Mouse (Mus musculus): Measurements from ENCODE around the gene Tnfrsf1a. TPM values are rescaled to one million over a fixed set of nuclear protein-coding genes. Genes with fewer than 3 reads are reported as not detected.

Tnfrsf1a gene
- total RNA-seq, 2 experiments from 2014 or later = 25.8 to 26.2 TPM

DNA sequence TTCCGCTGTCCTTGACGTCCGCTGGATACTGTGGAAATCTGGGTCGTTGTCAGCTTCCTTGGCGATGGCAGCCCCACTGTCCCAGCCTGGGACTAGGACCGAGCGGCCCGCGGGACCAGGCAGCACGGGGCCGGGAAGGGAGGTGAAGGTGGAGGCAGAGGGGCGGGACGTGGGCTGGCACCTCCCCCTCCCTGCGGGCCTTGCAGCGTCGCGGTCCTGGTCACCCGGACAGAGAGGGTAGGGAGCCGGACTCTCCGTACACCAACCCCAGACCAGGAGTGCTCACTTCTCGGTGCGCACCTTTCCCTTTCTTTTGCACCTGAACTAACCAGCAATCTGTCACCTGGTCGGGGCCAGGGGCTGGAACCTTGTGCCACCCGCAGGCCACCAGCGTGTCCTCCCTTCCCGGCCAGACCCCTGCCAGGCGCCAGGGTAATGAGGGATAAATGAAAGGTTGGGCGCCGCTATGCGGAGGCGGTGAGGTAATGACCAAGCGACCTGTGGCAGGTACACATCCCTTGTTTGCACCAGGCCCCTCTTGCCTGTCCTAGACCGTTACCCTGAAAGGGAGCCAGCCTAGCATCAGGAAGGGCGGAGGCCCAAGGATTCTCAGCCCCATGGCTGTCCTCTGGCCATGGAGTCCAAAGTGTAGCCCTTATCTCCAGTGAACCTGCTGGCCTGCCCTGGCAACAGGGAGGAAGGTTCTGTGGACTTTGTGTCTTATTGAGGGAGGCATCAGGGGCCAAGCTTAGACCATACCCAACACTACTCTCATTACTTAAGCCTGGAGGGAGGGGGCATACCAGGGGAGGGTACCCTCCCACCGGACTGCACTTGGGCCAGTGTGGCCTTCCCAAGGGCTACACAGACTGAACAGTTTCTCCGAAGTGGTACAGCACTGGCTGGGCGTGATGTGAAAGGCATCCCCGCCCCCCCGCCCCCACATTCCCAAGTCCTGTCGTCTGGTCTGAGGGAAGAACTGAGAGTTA lies 31.5 kb downstream of the Tnfrsf1a start, which contains the start of gene Plekhg6:
TSS of gene Plekhg6 (minus strand) at position 422 of the 989 bp plus-strand sequence.
- no peak for DNase-seq
- TF ChIP-seq CTCF (IDR thresholded peaks at IDR 0.05) = no peak
- no peak within 1 kb of the TSS for H3K27ac ChIP-seq
- H3K4me3 ChIP-seq = peak within 1 kb of the TSS; percentile 58
- intact Hi-C loops (cut with DNase I) = no loop called here

DNA sequence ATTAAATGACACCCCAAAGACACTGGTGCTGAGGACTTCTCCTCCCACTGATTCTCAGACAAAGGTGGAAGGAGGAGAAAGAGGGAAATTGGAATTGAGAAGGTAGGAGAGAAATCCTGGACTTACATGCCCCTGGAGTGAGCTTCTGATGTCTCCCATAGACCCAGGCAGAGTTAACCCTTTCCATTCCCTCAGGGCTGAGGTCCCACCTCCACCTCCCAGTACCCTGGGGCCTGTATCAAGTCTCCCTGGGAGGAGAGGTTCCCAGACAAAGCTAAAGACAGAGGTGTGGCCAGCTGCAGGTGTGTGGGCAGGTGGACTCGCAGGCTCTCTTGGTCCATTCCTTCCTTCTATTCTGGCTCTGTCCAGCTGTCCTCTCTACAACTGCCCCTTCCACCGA lies 32.9 kb downstream of the Tnfrsf1a start:
- intact Hi-C loops (cut with DNase I) = no loop called here
- no peak for DNase-seq
- Histone ChIP-seq H3K4me3 (no peak overlapping the region), H3K27ac (no peak overlapping the region)
- no peak for TF ChIP-seq CTCF (IDR thresholded peaks at IDR 0.05)

DNA sequence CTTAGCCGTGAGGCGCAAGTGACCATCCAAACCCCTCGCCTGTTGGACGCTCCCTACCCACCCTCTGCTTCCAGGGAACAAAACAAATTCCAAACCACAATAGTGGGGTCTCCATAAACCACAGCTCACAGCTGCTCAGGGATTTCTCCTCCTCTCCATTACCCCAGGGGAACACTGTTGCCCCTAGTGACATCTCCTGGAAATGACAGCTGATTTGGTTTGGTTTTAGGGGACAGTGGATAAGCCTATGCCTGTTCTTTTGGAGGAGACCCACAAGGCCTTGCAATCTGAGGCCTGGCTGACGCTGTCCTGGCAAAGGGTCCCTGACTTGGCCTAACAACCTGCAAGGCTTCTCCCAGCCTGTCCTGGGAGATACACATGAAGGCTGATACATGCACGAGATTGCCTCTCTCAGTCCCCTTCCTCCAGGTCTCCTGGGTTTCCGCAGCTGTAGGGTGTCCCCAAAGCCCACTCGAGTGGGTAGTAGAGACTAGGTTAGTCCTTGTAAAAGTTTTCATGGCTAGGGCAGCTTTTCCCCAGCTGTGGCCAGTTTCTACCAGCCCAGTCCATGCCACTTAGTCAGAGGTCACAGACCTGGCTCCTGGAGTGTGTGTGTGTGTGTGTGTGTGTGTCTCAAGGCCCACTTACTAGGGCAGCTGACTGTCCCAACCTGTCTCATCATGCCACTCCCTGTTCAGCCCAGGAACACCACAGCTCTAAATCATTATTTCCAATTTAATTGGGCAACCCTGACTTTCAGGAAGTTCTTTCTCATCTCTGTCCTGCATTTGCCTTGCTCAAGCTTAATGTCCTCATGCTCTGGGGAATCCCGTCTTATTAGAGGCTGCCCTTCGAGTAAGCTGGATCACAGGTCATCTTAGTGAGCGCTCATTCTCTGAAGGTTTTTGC lies 36.2 kb downstream of the Tnfrsf1a start:
- Histone ChIP-seq H3K4me3 (no peak overlapping the region), H3K27ac (no peak overlapping the region)
- no peak for DNase-seq
- TF ChIP-seq CTCF (IDR thresholded peaks at IDR 0.05) = peak; percentile 56
- intact Hi-C loops (cut with DNase I) = no loop called here

DNA sequence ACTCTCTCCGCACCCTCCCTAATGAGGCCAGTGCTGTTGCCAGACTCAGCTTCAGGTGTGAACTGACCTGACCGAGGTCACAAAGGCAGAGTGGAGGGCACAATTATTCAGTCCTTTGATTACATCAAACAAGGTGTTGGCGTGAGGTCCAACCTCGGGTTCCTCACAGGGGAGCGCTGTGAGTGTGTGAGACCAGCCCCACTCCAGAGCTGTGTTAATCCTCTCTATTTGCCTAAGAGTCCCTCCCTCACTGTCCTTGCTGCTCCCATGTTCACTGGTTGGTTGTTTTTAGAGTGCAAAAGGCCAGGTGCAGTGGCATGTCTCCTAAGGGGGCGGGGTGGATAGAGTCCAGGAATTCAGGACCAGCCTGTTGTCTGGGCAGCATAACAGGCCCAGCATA lies 36.9 kb downstream of the Tnfrsf1a start:
- Histone ChIP-seq H3K27ac (no peak overlapping the region), H3K4me3 (no peak overlapping the region)
- DNase-seq = no peak
- intact Hi-C loops (cut with DNase I) = no loop called here
- no peak for TF ChIP-seq CTCF (IDR thresholded peaks at IDR 0.05)

DNA sequence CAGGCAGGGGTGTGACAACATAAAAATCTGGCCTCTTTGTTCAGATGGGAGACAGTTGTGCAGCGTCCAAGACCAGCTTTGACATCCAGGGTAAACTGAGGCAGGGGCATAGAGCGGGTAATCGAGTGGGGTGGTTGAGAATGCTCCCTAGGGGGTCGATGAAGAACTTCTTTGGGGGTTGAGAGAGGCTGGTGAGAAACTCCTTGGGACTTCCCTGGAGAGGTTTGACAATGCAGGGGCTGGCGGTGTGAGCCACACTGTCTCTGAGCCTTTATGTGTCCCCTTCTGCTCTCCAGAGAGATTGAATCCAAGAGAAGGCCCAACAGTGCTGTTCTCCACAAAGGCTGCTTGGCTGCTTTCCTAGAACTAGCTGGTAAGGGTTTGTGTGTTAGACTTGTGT lies 40.7 kb downstream of the Tnfrsf1a start:
- intact Hi-C loops (cut with DNase I) = no loop called here
- H3K4me3 ChIP-seq = no peak overlapping the region
- no peak overlapping the region for H3K27ac ChIP-seq
- no peak for DNase-seq
- TF ChIP-seq CTCF (IDR thresholded peaks at IDR 0.05) = no peak

DNA sequence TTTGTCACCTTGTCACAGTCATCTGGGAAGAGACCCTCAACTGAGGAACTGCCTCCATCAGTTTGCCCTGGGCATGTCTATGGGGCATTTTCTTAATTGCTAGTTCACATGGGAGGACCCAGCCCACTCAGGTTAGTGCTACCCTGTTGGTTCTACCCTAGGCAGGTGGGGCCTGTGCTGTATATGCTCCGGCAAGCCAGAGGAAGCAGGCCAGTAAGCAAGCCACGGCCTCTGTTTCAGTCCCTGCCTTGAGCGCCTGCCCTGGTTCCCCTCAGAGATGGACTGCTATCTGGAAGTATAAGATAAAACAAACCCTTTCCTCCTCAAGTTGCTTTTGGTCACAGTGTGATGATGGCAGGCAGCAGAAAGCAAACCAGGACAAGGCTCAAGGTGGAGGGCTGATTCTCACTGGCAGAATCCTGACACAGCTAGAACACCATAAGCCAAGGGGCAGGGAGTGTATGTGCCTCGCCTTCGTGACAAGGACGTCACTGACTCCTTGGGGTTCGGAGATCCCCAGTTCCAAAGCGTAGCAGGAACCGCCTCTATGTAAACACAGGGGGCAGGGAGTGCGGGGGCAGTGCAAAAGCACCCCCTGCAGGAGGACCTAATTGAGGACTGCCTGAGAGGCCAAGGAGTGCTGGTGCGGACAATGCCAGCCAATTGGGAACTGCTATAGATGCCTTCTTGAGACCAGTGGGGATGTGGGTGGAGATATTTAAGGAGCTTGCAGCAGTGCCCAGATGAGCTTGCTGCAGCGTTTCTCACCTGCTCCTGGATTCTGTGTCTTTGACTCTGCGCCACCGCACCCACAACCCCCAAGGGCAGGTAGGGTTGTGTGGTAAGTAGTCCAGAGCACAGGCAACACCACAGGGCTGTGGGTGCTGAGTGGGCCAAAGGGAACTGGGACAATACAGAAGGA lies 56.6 kb downstream of the Tnfrsf1a start:
- H3K27ac ChIP-seq = no peak overlapping the region
- intact Hi-C loops (cut with DNase I) = no loop called here
- no peak for TF ChIP-seq CTCF (IDR thresholded peaks at IDR 0.05)
- no peak overlapping the region for H3K4me3 ChIP-seq
- no peak for DNase-seq

DNA sequence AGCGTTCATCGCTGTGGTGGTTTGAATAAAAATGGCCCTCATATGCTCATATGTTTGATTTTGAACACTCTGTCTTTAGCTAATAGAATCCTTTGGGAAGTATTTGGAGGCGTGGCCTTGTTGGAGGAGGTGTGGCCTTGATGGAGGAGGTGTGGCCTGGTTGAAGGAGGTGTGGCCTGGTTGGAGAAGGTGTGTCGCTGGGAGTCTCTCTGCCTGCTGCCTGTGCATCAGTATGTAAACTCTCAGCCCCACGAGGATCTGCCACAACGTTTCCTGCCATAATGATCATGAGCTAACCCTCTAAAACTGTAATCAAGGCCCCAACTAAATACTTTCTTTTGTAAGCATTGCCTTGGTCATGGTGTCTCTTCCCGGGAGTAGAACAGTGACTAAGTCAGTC lies 58.1 kb downstream of the Tnfrsf1a start:
- Histone ChIP-seq H3K27ac (no peak overlapping the region), H3K4me3 (no peak overlapping the region)
- no peak for TF ChIP-seq CTCF (IDR thresholded peaks at IDR 0.05)
- intact Hi-C loops (cut with DNase I) = no loop called here
- no peak for DNase-seq

DNA sequence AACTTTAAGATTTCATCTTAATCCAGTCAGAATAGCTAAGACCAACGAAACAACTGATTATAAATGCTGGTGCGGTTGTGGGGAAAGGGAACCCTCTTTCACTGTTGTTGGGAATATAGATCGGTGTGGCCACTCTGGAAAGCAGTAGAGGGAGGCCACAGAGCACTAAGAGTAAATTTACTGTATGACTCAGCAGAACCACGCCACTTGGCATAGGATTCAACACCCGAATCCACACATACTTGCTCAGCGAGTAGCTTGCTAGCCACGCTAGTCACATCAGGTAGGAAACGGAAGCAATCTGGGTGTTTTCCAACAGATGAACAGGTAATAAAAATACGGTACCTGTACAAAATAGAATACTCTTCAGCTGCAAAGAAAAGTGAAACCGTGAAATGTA lies 58.5 kb downstream of the Tnfrsf1a start:
- TF ChIP-seq CTCF (IDR thresholded peaks at IDR 0.05) = no peak
- intact Hi-C loops (cut with DNase I) = no loop called here
- Histone ChIP-seq H3K4me3 (no peak overlapping the region), H3K27ac (no peak overlapping the region)
- DNase-seq = no peak

DNA sequence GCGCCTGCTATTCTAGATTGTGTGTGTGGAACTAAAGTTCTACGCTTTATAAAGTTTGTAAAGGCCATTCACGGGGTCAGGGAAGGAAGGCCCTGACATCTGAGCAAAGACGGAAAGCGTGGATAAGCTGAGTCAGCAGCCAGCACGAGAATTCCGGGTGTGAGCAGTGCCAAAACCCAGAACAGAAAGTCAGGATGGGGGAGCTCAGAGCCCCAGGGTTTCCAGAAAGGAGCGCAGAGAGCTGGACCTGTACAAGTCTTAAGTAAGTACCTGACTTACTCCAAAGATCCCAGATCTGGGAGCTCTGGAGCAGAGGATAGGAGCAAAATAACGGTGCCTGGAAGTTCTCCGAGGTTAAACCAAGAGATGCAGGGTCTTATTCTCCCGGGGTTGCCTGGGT lies 61.4 kb downstream of the Tnfrsf1a start:
- Histone ChIP-seq H3K4me3 (peak overlapping the region; percentile 20), H3K27ac (peak overlapping the region; percentile 24; the same call in 1 of the 2 replicates)
- intact Hi-C loops (cut with DNase I) = no loop called here
- no peak for DNase-seq
- no peak for TF ChIP-seq CTCF (IDR thresholded peaks at IDR 0.05)

DNA sequence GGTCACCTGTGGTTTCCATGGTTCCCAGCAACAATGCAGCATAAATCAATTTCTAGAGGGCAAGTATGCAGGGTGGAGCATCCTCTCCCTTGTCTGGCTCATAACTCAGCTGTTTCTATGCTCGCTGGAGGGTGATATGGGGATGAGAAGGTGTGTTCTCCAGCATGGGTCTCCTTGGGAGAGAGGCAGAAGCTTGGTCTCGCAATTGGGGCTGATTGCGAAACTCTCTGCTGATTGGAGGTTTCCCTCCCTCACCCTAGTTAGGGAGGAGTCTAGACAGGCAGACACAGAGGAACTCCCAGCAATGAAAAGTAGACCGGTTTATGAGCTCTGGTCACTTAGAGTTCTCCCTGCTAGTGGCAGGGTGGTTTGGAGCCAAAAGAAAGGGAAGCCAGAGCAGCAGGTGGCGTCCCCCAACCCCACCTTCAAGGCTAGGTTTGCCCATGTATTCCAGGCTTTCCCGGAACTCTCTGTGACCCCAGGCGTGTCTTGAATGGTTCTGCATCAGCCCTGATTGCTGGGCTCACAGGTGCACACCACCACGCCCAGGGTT lies 61.9 kb downstream of the Tnfrsf1a start:
- TF ChIP-seq CTCF (IDR thresholded peaks at IDR 0.05) = no peak
- no peak for DNase-seq
- intact Hi-C loops (cut with DNase I) = no loop called here
- Histone ChIP-seq H3K27ac (no peak overlapping the region; the same call in 1 of the 2 replicates), H3K4me3 (peak overlapping the region; percentile 20)

DNA sequence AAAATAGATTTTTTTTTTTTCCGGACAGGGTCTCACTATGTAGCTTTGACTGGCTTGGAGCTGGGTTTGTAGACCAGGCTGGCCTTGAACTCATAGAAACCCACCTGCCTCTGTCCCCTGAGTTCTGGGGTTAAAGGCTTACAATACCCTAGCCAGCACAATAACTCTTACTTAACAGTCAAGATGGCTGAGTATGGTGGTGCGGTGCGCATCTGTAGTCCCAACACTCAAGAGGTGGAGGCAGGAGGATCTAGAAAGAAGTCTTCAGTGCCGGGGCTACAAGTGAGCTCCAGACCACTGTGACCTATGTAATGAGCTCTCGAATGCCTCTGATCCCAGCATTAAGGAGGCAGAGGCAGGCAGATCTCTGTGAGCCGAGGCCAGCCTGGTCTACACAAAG lies 62.5 kb downstream of the Tnfrsf1a start:
- no peak for DNase-seq
- intact Hi-C loops (cut with DNase I) = no loop called here
- H3K4me3 ChIP-seq = no peak overlapping the region
- TF ChIP-seq CTCF (IDR thresholded peaks at IDR 0.05) = no peak
- H3K27ac ChIP-seq = no peak overlapping the region

Other genes starting within 250 kb of the Tnfrsf1a start
- 10 to 100 TPM; 17.9 to 18.1 TPM for gene Nop2, start 217.5 kb upstream of the Tnfrsf1a start, total RNA-seq (2021)
- gene Iffo1, start 204.1 kb upstream of the Tnfrsf1a start, total RNA-seq (2021) = 1 to 10 TPM; 7.8 to 9.4 TPM
- over 10,000 TPM in 1 of 2 experiments, 1,000 to 10,000 TPM in 1; 9,742 to 11,894 TPM for gene Gapdh, start 182.9 kb upstream of the Tnfrsf1a start, total RNA-seq (2021)
- gene Ncapd2, start 157.7 kb upstream of the Tnfrsf1a start, total RNA-seq (2021) = 1 to 10 TPM; 6.5 to 9.8 TPM
- 100 to 1,000 TPM; 214 to 262 TPM for gene Mrpl51, start 157.6 kb upstream of the Tnfrsf1a start, total RNA-seq (2021)
- gene Vamp1, start 133.8 kb upstream of the Tnfrsf1a start, total RNA-seq (2021) = 10 to 100 TPM; 14.3 to 16.0 TPM
- 1 to 10 TPM; 2.4 to 2.6 TPM for gene Tapbpl, start 117.5 kb upstream of the Tnfrsf1a start, total RNA-seq (2021)
- under 1 TPM; 0.31 to 0.64 TPM for gene Cd27, start 112.4 kb upstream of the Tnfrsf1a start, total RNA-seq (2021)
- gene Tuba3a, start 63.3 kb upstream of the Tnfrsf1a start, total RNA-seq (2021) = not detected
- 10 to 100 TPM; 20.3 to 21.2 TPM for gene Ltbr, start 35.5 kb upstream of the Tnfrsf1a start, total RNA-seq (2021)
- gene Scnn1a, start 28.7 kb upstream of the Tnfrsf1a start, total RNA-seq (2021) = under 1 TPM; 0.10 to 0.14 TPM
- not detected for gene Plekhg6, start 31.4 kb downstream of the Tnfrsf1a start, total RNA-seq (2021)
- 10 to 100 TPM; 19.1 to 30.7 TPM for gene Cd9, start 145.4 kb downstream of the Tnfrsf1a start, total RNA-seq (2021)
- gene Vwf, start 197.4 kb downstream of the Tnfrsf1a start, total RNA-seq (2021) = 10 to 100 TPM; 12.5 to 15.3 TPM